Comparison of ENCODE assay signal across 24 mouse cellular contexts in the genomic region with DNA sequence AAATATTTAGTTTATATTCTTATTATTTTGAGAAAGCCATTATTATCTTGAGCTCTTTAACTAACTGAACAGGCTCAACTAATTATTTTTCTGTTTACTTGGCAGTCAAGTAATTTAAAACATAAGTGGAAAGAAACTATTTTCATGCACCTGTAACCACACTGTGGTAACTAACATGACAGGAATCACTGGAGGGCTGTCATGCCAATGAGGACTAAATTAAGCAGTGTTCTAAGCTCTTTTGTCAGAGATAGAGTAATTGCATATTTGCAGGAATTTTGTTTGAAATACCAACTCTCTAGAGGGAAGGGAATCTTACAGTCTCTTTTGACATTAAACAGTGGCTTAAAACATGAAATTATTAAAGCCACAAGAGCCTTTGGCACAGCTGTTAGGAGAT.
DNase-seq lines count a peak whose midpoint lies in the region; ATAC-seq and TF ChIP-seq lines count a peak whose summit lies in the region.
"Had no signal": no experiment of that assay in that cellular context is flagged by ENCODE, and none has a peak within 500 bp of the region (broad histone marks: within the 10 kb centered on the region; RNA-seq: fewer than 3 reads in every experiment).

No protein-coding gene starts in this region.

- no peak overlapping the region for H3K4me2 ChIP-seq in forebrain, embryonic 16.5 days (ENCODE audit: low read length)
- no peak overlapping the region for H3K4me2 ChIP-seq in forebrain, embryonic 11.5 days (ENCODE audit: low read depth, low read length, severe bottlenecking)
- H3K4me2 ChIP-seq in midbrain, embryonic 14.5 days (ENCODE audit: low read length), result no peak overlapping the region
- no peak overlapping the region for H3K4me2 ChIP-seq in midbrain, embryonic 13.5 days (replicated peaks)
- H3K4me2 ChIP-seq: embryonic facial prominence, embryonic 12.5 days; forebrain, embryonic 12.5 days had no signal

- no peak overlapping the region for H3K4me3 ChIP-seq in forebrain, embryonic 16.5 days (replicated peaks; ENCODE audit: low read length)
- no peak overlapping the region for H3K4me3 ChIP-seq in forebrain, embryonic 11.5 days (ENCODE audit: low read depth, low read length)
- H3K4me3 ChIP-seq in midbrain, embryonic 14.5 days (replicated peaks; ENCODE audit: low read depth, low read length), result no peak overlapping the region
- H3K4me3 ChIP-seq in midbrain, embryonic 13.5 days (replicated peaks), result no peak overlapping the region
- H3K4me3 ChIP-seq: embryonic facial prominence, embryonic 10.5 days; embryonic facial prominence, embryonic 12.5 days; forebrain, embryonic 12.5 days had no signal

- peak; percentile 55; the same call in 1 of the 2 replicates for ATAC-seq in forebrain, embryonic 16.5 days
- ATAC-seq in forebrain, embryonic 11.5 days (replicated peaks; ENCODE audit: low FRiP score), result no peak
- ATAC-seq in midbrain, embryonic 14.5 days (ENCODE audit: low FRiP score, low TSS enrichment), result no peak
- no peak for ATAC-seq in midbrain, embryonic 13.5 days
- ATAC-seq: CD4-positive, CD25-positive, alpha-beta regulatory T cell, adult 4 months; forebrain, embryonic 14.5 days had no signal

- H3K4me1 ChIP-seq in forebrain, embryonic 16.5 days (replicated peaks; ENCODE audit: control insufficient read depth, insufficient read depth, low read length), result no peaks in the 10 kb centered on the region
- H3K4me1 ChIP-seq in forebrain, embryonic 11.5 days (replicated peaks; ENCODE audit: control insufficient read depth, insufficient read depth, low read length), result no peaks in the 10 kb centered on the region
- H3K4me1 ChIP-seq in midbrain, embryonic 14.5 days (ENCODE audit: control insufficient read depth, insufficient read depth, low read length), result no peaks in the 10 kb centered on the region
- no peaks in the 10 kb centered on the region for H3K4me1 ChIP-seq in midbrain, embryonic 13.5 days (replicated peaks)
- H3K4me1 ChIP-seq: embryonic facial prominence, embryonic 10.5 days; embryonic facial prominence, embryonic 12.5 days; forebrain, embryonic 12.5 days had no signal

- TF ChIP-seq POLR2A in brain, embryonic 14.5 days (IDR thresholded peaks at IDR 0.05; ENCODE audit: borderline replicate concordance, extremely low read depth, insufficient read depth, insufficient read length, poor library complexity, severe bottlenecking), result no peak

- H3K36me3 ChIP-seq in forebrain, embryonic 16.5 days (ENCODE audit: control insufficient read depth, insufficient read depth), result no peaks in the 10 kb centered on the region
- no peaks in the 10 kb centered on the region for H3K36me3 ChIP-seq in forebrain, embryonic 11.5 days (ENCODE audit: control insufficient read depth, insufficient read depth, low read length)
- H3K36me3 ChIP-seq in midbrain, embryonic 14.5 days (ENCODE audit: control insufficient read depth, insufficient read depth, low read length), result no peaks in the 10 kb centered on the region
- H3K36me3 ChIP-seq in midbrain, embryonic 13.5 days, result no peaks in the 10 kb centered on the region
- H3K36me3 ChIP-seq: embryonic facial prominence, embryonic 10.5 days; embryonic facial prominence, embryonic 12.5 days; forebrain, embryonic 12.5 days; G1E had no signal

- H3K9me3 ChIP-seq in forebrain, embryonic 16.5 days (ENCODE audit: control insufficient read depth, low read length), result no peaks in the 10 kb centered on the region
- no peaks in the 10 kb centered on the region for H3K9me3 ChIP-seq in forebrain, embryonic 11.5 days (ENCODE audit: control insufficient read depth, low read length)
- no peaks in the 10 kb centered on the region for H3K9me3 ChIP-seq in midbrain, embryonic 14.5 days (ENCODE audit: control insufficient read depth, low read length)
- H3K9me3 ChIP-seq in midbrain, embryonic 13.5 days, result no peaks in the 10 kb centered on the region
- H3K9me3 ChIP-seq: embryonic facial prominence, embryonic 10.5 days; embryonic facial prominence, embryonic 12.5 days; forebrain, embryonic 12.5 days; G1E had no signal

- H3K9ac ChIP-seq in forebrain, embryonic 16.5 days (replicated peaks; ENCODE audit: low read depth, low read length), result no peak overlapping the region
- H3K9ac ChIP-seq in forebrain, embryonic 11.5 days (ENCODE audit: low read length), result no peak overlapping the region
- H3K9ac ChIP-seq in midbrain, embryonic 14.5 days (replicated peaks; ENCODE audit: low read length), result no peak overlapping the region
- no peak overlapping the region for H3K9ac ChIP-seq in midbrain, embryonic 13.5 days (replicated peaks)
- H3K9ac ChIP-seq: embryonic facial prominence, embryonic 12.5 days; forebrain, embryonic 12.5 days had no signal

- no peaks in the 10 kb centered on the region for H3K27me3 ChIP-seq in forebrain, embryonic 16.5 days (replicated peaks; ENCODE audit: control insufficient read depth, insufficient read depth, low read length)
- no peaks in the 10 kb centered on the region for H3K27me3 ChIP-seq in forebrain, embryonic 11.5 days (ENCODE audit: control insufficient read depth, insufficient read depth, low read length)
- no peaks in the 10 kb centered on the region for H3K27me3 ChIP-seq in midbrain, embryonic 14.5 days (ENCODE audit: control insufficient read depth, insufficient read depth, low read length)
- H3K27me3 ChIP-seq in midbrain, embryonic 13.5 days, result no peaks in the 10 kb centered on the region
- H3K27me3 ChIP-seq: CH12.LX; embryonic facial prominence, embryonic 12.5 days; forebrain, embryonic 12.5 days had no signal

- no peak for TF ChIP-seq CTCF in brain, embryonic 14.5 days (IDR thresholded peaks at IDR 0.05; ENCODE audit: borderline replicate concordance, extremely low read depth, insufficient read depth, insufficient read length)

- H3K27ac ChIP-seq in forebrain, embryonic 16.5 days (ENCODE audit: low read length), result no peak overlapping the region
- no peak overlapping the region for H3K27ac ChIP-seq in forebrain, embryonic 11.5 days (ENCODE audit: low read depth, low read length)
- no peak overlapping the region for H3K27ac ChIP-seq in midbrain, embryonic 14.5 days (replicated peaks; ENCODE audit: low read depth, low read length)
- no peak overlapping the region for H3K27ac ChIP-seq in midbrain, embryonic 13.5 days
- H3K27ac ChIP-seq: embryonic facial prominence, embryonic 10.5 days; embryonic facial prominence, embryonic 12.5 days; forebrain, embryonic 12.5 days had no signal

- DNase-seq in forebrain, embryonic 11.5 days (ENCODE audit: low spot score), result no peak
- peak; percentile 12 for DNase-seq in midbrain, embryonic 14.5 days
- DNase-seq in retina, embryonic 14.5 days (ENCODE audit: low spot score), result peak; percentile 28
- no peak for DNase-seq in retina, postnatal 1 day
- peak; percentile 28 for DNase-seq in brain, embryonic 14.5 days (ENCODE audit: low read depth)
- no peak for DNase-seq in cerebellum, postnatal 36 days
- DNase-seq: adrenal gland, adult 2 months; adrenal gland, postnatal 10 days; adrenal gland, postnatal 25 days; B cell, adult 2 months; cerebellum, adult 11 months; cerebellum, adult 18-20 months; cerebellum, adult 8-10 months; cerebellum, adult 9-11 months; cerebellum, postnatal 14 days had no signal

Comparison
In these comparisons a context has a peak if more than half of its experiments do, and no peak if none do; other contexts are left out.
1. DNase-seq: peak in midbrain, embryonic 14.5 days (single experiment), retina, embryonic 14.5 days (single experiment) and brain, embryonic 14.5 days (single experiment); none in forebrain, embryonic 11.5 days (single experiment), retina, postnatal 1 day (single experiment) and cerebellum, postnatal 36 days (0 of 2).